Mouse (Mus musculus): ENCODE data around the gene Tbx18. TPM values are rescaled to one million over a fixed set of nuclear protein-coding genes. Genes with fewer than 3 reads are reported as not detected.
A peak's percentile ranks its signal among the peaks of the same experiment; 100 is the strongest.

Gene Tbx18
- polyA plus RNA-seq, 1 experiment from 2014 or later = 2.9 TPM

- H3K9ac ChIP-seq (ENCODE audit: low read length) = no peak overlapping the region
- 56% methylated on average over 11 of the region's 11 CpGs for WGBS
- no peak for ATAC-seq (ENCODE audit: insufficient read depth, low FRiP score, low TSS enrichment)
- no peak overlapping the region for H3K4me2 ChIP-seq (ENCODE audit: low read depth)
- H3K4me3 ChIP-seq (ENCODE audit: low read depth, low read length) = no peak overlapping the region
- no peaks in the 10 kb centered on the region for H3K36me3 ChIP-seq (ENCODE audit: control insufficient read depth, insufficient read depth, low read length)
- no peaks in the 10 kb centered on the region for H3K9me3 ChIP-seq (ENCODE audit: control insufficient read depth, low read length)
- H3K27me3 ChIP-seq (ENCODE audit: control insufficient read depth, insufficient read depth, low read length) = no peaks in the 10 kb centered on the region
- H3K27ac ChIP-seq (ENCODE audit: low read depth, low read length) = no peak overlapping the region
- H3K4me1 ChIP-seq (ENCODE audit: control insufficient read depth, insufficient read depth, low read length) = no peaks in the 10 kb centered on the region
- peak; percentile 43 for DNase-seq (ENCODE audit: low spot score)
These were observed 48.8 kb downstream of the Tbx18 start for GRCm38 (mm10) chr9:87682247-87682646.

Measured in neural tube, embryonic 11.5 days (tissue).